Mouse (Mus musculus) macrophage (primary cell): ENCODE data around the gene Abhd4. TPM values are rescaled to one million over a fixed set of nuclear protein-coding genes. Genes with fewer than 3 reads are reported as not detected.

Experiments used
- H3K27ac ChIP-seq: fragments of 350-480 bp; formaldehyde crosslinking; 2 replicates; pipeline ENCODE4 v1.9.0; 2021
- H3K36me3 ChIP-seq: fragments of 350-480 bp; formaldehyde crosslinking; 2 replicates; pipeline ENCODE4 v1.9.0; 2021; ENCODE audit errors: inconsistent target
- H3K4me3 ChIP-seq: fragments of 350-480 bp; formaldehyde crosslinking; 2 replicates; pipeline ENCODE4 v1.9.0; 2021; ENCODE audit errors: inconsistent target
- H3K79me2 ChIP-seq: fragments of 350-480 bp; formaldehyde crosslinking; 2 replicates; pipeline ENCODE4 v1.9.0; 2021; ENCODE audit errors: inconsistent target
- WGBS: methylation state at CpG from one replicate; pipeline ENCODE4 v1.1.7; 2026; ENCODE audit warnings: inconsistent platforms; ENCODE audit not compliant: missing documents; 5-methylcytosine and 5-hydroxymethylcytosine counted together
- polyA plus RNA-seq: library from polyadenylated mRNA; stranded (reverse); fragments of 250-400 nt; gene quantifications from 3 replicates; pipeline ENCODE4 v1.2.4, GENCODE M21; 2018; ENCODE audit warnings: inconsistent platforms

Abhd4 gene
- polyA plus RNA-seq, 1 experiment from 2014 or later = 69.8 TPM

DNA sequence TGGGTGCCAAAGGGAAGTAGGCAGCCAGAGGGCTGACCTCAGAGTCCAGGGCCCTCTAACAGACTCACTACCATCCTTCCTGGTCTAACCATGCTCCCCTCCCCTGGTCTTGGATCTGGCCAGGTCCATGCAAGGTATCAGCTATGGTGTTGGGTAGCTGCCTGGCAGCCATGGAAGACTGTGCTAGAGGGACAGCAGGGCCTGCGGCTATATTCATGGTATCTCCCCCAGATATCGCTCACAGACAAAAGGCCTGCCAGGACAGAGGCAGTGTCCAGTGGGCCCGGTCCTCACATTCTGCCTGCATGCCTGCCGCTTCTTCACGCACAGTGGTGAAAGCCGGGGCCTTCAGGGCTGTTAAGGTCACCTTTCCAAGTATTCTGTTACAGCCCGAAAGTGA is 10.2 kb downstream of the Abhd4 start:
- Histone ChIP-seq H3K79me2 (peaks cover 16% of the 10 kb centered on the region; the same call in 1 of the 2 replicates), H3K4me3 (no peak overlapping the region), H3K27ac (no peak overlapping the region), H3K36me3 (peaks cover 69% of the 10 kb centered on the region)
- WGBS = 96% methylated on average over 6 of the region's 7 CpGs

DNA sequence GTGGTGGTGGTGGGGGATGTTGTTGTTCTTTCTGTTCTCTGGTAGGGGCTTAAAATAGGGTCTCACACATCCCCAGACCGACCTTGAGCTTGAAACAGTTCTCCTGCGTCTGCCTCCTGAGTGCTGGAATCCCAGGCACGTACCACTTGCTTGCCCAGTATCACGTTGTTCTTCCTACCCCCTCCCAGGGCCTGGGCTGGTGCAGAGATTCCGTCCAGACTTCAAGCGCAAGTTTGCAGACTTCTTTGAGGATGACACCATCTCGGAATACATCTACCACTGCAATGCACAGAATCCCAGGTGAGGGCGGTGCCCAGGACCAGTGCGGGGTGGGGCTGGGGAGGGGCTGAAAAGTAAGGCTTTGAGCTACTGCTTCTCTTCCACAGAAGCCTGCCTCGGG is 11.1 kb downstream of the Abhd4 start:
- H3K79me2 ChIP-seq = peaks cover 12% of the 10 kb centered on the region; the same call in 1 of the 2 replicates
- 97% methylated on average over 10 of the region's 10 CpGs for WGBS
- no peak overlapping the region for H3K27ac ChIP-seq
- H3K4me3 ChIP-seq = no peak overlapping the region
- H3K36me3 ChIP-seq = peaks cover 69% of the 10 kb centered on the region

DNA sequence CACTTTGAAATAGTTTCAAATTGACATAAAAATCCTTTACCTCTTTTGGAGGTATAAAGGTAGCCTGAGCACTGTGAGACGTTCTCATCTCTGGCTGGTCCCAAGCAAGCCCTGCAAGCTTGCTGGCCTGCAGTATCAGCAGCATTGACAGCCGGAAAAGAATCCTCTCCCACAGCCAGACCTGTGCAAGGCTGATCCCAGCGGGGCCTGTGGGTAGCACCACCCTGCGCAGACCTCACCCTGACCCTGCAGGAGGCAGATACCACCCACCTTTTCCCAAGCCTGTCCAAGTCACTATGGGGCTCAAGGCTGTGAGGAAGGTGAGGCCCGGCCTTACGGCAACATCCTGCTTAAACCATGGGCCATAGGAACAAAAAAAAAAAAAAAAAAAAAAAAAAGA is 12.0 kb downstream of the Abhd4 start:
- H3K4me3 ChIP-seq = no peak overlapping the region
- WGBS = 88% methylated on average over 6 of the region's 6 CpGs
- H3K79me2 ChIP-seq = peaks cover 3% of the 10 kb centered on the region; the same call in 1 of the 2 replicates
- no peak overlapping the region for H3K27ac ChIP-seq
- H3K36me3 ChIP-seq = peaks cover 69% of the 10 kb centered on the region

DNA sequence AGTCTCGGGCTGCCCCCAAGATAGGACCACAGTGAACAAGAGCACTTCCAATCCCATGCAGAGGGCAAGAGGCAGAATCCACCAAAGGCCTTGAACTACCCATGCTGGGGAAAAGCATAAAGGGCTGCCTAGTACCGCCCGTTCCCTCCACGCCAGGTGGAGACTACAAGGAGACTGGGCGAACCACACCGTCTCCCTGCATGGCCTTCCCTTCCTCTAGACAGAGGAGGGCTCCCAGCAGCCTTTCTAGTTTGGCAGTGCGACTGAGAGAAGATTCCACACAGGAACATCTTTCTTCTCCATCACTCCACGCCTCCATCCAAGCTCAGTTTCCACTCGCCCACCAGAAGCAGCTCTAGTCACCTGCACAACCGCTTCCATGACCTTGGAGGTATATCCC is 14.0 kb downstream of the Abhd4 start:
- WGBS = 95% methylated on average over 9 of the region's 10 CpGs
- H3K79me2 ChIP-seq = no peaks in the 10 kb centered on the region
- H3K36me3 ChIP-seq = peaks cover 58% of the 10 kb centered on the region
- no peak overlapping the region for H3K27ac ChIP-seq
- H3K4me3 ChIP-seq = no peak overlapping the region

DNA sequence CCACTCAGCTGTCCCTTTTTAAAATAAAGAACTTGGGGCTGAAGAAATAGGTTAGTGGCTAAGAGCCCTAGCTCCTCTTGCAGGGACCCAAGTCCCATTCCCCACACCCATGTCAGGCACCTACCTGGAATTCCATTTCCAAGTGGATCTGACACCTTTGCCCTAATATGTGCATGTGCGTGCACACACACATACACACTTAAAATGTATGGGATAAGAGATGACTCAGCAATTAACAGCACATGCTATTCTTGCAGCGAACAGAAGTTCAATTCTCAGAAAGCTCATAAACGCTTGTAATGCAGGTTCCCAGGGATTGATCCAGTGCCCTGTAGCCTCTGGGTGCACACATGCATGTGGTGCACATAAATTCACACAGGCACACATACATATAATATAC is 15.6 kb downstream of the Abhd4 start:
- Histone ChIP-seq H3K4me3 (no peak overlapping the region), H3K27ac (no peak overlapping the region), H3K79me2 (no peaks in the 10 kb centered on the region), H3K36me3 (peaks cover 44% of the 10 kb centered on the region)
- 100% methylated on average over 3 of the region's 3 CpGs for WGBS

DNA sequence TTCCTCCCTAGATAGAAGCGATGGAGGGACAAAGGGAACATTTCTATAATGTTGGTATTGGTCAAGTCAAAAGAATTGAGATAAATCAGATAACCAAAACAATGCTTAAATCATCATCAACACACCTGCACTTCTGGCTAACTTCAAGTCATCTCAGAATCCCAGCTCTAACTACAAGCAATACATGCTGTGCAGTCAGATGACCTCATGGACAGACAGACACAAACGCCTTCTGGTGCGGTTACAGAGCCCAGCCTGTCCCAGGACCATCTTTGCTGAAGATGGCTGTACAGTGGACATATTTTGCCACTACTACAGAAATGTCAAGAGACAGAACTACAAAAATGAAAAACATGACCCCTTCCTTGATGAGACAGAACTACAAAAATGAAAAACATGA is 16.4 kb downstream of the Abhd4 start:
- no peaks in the 10 kb centered on the region for H3K79me2 ChIP-seq
- H3K27ac ChIP-seq = no peak overlapping the region
- 100% methylated on average over 3 of the region's 3 CpGs for WGBS
- peaks cover 35% of the 10 kb centered on the region for H3K36me3 ChIP-seq
- no peak overlapping the region for H3K4me3 ChIP-seq

DNA sequence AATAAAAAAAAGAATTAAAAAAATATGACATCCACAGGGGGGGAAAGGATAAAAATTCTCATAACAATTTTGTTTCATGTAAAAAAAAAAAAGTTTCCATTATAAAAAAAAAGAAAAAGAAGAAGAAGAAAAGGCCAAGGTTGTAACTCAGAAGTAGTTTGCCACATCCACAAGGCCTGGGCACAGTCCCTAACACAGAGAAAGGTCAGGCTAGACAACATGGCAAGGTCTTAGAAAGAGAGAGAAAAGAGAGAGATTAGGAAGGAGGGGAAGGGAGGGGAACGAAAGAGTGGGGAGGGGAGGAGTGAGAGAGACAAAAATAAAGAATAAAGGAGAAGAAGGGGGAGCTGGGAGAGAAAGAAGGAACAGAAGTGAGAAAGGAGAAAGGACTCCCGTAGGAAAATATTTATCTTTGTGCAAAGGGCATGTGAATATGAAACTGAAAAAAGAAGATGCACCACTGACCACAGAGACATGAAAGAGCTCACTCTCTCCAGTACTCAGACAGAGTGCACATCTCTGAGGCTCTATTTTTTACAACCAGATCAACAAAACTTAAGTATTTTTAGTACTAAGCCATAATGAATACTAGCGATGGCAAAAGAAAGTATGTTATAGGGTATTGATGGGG is 18.1 kb downstream of the Abhd4 start:
- Histone ChIP-seq H3K4me3 (no peak overlapping the region), H3K79me2 (no peaks in the 10 kb centered on the region), H3K27ac (no peak overlapping the region), H3K36me3 (peaks cover 20% of the 10 kb centered on the region)
- WGBS = 83% methylated on average over 3 of the region's 3 CpGs

DNA sequence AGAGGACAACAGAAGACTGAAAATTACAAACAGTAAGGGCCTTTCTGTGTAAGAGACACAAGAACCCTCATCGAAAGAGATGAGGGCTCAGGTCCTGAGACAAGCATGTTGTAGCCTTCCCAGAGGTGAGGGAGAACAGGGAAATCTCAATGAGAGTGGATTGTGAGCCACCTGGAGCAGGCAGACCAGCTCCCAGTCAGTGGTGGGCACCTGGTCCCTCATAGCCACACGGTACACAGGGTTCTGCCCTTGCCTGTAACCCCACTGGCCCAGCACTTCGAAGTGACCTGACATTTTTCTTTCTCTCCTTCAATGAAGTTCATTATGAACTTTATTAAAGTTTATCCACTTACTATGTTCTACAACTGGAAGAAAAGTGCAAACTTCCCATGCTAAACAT is 18.7 kb downstream of the Abhd4 start:
- Histone ChIP-seq H3K4me3 (no peak overlapping the region), H3K27ac (no peak overlapping the region), H3K79me2 (no peaks in the 10 kb centered on the region), H3K36me3 (peaks cover 14% of the 10 kb centered on the region)
- 85% methylated on average over 3 of the region's 3 CpGs for WGBS

DNA sequence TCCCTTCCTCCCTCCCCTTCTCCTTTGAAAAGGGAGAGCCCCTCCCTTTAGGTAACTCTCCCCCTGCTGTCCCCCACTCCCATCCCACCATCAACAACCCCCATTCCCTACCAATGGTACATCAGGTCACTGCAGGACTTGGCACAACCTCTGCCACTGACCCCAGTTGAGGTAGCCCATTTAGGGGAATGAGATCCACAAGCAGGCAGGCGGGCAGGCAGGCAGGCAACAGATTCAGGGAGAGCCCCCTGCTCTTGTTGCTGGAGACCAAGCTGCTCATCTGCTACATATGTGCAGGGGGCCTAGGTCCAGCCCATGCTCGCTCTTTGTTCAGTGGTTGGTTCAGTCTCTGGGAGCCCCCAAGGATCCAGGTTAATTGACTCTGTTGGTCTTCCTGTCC is 22.5 kb downstream of the Abhd4 start:
- Histone ChIP-seq H3K36me3 (no peaks in the 10 kb centered on the region), H3K27ac (no peak overlapping the region), H3K4me3 (no peak overlapping the region), H3K79me2 (no peaks in the 10 kb centered on the region)
- 92% methylated on average over 2 of the region's 2 CpGs for WGBS

DNA sequence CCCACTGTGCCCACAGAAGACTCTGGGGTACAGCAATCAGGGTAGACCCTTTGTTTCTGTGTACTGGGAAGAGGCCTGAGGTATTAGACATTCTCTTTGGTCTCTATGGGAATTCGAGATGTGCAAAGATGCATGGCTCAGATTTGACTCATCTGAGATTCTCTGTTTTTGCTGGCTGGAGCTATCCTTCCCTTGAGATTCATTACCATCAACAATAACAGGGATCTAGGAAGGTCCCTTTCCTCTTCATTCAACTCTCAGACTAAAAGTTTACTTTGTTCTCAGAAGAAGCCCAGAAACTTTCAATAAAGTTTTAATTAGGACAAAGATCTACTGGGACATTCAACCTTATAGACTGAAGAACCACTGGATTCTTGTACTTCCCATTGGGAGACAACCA is 30.9 kb downstream of the Abhd4 start, which contains the start of gene Olfr49:
Gene Olfr49 (minus strand): TSS at position 101 of the 400 bp plus-strand sequence.
- Histone ChIP-seq H3K4me3 (no peak within 1 kb of the TSS), H3K36me3 (no peaks in the 10 kb centered on the region), H3K27ac (no peak within 1 kb of the TSS), H3K79me2 (no peaks in the 10 kb centered on the region)
- WGBS = 93% methylated on average over 1 of the region's 1 CpGs

DNA sequence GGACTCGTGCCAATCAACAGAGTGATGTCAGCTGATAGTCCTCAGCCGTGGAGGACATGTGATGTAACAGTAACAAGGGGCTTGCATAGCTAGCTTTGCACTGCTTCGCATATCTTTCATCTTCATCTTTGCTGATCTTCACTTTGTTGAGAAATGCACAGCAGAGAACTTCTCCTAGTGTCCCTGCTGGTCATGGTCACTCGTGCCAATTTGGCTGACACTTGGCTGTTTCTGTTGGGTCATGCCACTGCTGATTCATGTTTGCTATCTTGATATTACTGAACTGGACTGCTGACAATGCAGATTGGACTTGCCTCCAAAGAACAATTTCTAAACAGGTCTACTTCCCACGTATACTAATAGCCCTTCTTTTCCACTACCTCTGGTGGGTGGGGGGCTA is 46.1 kb downstream of the Abhd4 start:
- 81% methylated on average over 5 of the region's 5 CpGs for WGBS
- Histone ChIP-seq H3K27ac (no peak overlapping the region), H3K4me3 (no peak overlapping the region), H3K79me2 (no peaks in the 10 kb centered on the region), H3K36me3 (no peaks in the 10 kb centered on the region)

DNA sequence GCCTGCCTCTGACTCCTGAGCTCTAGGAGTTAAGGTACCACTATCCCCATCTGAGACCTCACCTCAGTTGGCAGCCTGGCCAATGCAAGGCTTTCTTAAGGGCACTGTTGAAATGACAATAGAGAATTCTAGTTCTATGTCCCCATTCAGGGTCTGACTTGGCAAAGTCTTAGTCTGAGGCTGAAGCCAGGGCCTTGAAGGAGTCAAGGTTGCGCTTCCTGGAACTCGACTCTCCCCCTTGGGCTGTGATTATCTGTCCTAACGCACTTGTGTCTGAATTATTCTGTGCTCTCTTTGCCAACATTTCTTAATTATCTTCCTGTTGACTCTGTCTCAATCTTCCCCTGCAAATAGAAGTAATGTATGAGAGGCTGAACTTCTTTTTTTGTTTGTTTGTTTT is 46.7 kb downstream of the Abhd4 start:
- Histone ChIP-seq H3K4me3 (no peak overlapping the region), H3K36me3 (no peaks in the 10 kb centered on the region), H3K79me2 (no peaks in the 10 kb centered on the region), H3K27ac (no peak overlapping the region)
- 88% methylated on average over 3 of the region's 3 CpGs for WGBS

DNA sequence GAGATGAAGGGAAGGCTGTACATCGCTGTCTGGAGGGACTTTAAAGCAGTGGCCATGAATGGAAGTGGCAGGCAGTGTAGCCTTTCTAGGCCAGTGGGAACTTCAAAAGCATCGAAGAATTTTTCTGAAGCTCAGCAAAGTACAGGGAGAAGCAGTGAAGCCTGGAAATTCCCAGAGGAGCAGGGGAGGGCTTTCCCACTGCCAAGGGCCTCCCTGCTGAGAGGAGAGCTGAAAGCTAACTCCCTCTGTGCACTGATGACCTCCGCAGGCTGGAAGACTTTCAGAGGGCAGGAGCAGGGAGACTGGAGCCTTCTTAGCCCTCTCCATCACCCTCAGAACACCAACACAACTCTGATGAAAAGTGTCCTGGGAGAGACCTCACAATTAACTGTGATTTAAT is 57.8 kb downstream of the Abhd4 start:
- Histone ChIP-seq H3K79me2 (no peaks in the 10 kb centered on the region), H3K36me3 (no peaks in the 10 kb centered on the region), H3K4me3 (no peak overlapping the region), H3K27ac (no peak overlapping the region)
- WGBS = 79% methylated on average over 3 of the region's 3 CpGs
